Mouse (Mus musculus) midbrain, embryonic 12.5 days (tissue): ENCODE measurements around the gene Scamp1. TPM values are rescaled to one million over a fixed set of nuclear protein-coding genes. Genes with fewer than 3 reads are reported as not detected.
A peak's percentile ranks its signal among the peaks of the same experiment; 100 is the strongest.

Experiments used
- ATAC-seq: fragments of 200-750 bp; cut with Nextera tagmentation; 2 replicates; pipeline ENCODE4 v1.8.0; 2017; ENCODE audit warnings: low read depth, moderate TSS enrichment, moderate library complexity; ENCODE audit not compliant: low FRiP score
- H3K27ac ChIP-seq: fragments of 300-500 bp; sonication (generic); replicated peaks from 2 replicates; pipeline ENCODE4 v1.5.1; 2016; ENCODE audit warnings: mild to moderate bottlenecking
- H3K27me3 ChIP-seq: fragments of 300-500 bp; sonication (generic); 2 replicates; pipeline ENCODE4 v1.6.1; 2016; ENCODE audit warnings: mild to moderate bottlenecking
- H3K36me3 ChIP-seq: fragments of 300-500 bp; sonication (generic); 2 replicates; pipeline ENCODE4 v1.6.1; 2016
- H3K4me1 ChIP-seq: fragments of 300-500 bp; sonication (generic); 2 replicates; pipeline ENCODE4 v1.6.1; 2016
- H3K4me2 ChIP-seq: fragments of 300-500 bp; sonication (generic); replicated peaks from 2 replicates; pipeline ENCODE4 v1.6.1; 2016; ENCODE audit warnings: mild to moderate bottlenecking, moderate library complexity
- H3K4me3 ChIP-seq: fragments of 300-500 bp; sonication (generic); 2 replicates; pipeline ENCODE4 v1.5.1; 2016; ENCODE audit warnings: mild to moderate bottlenecking
- H3K9ac ChIP-seq: fragments of 300-500 bp; sonication (generic); replicated peaks from 2 replicates; pipeline ENCODE4 v1.6.1; 2016; ENCODE audit warnings: mild to moderate bottlenecking, moderate library complexity
- H3K9me3 ChIP-seq: fragments of 300-500 bp; sonication (generic); 2 replicates; pipeline ENCODE4 v1.6.1; 2016; ENCODE audit warnings: mild to moderate bottlenecking
- WGBS: fragments of 180-500 bp; shearing (Covaris S2); methylation state at CpG from one replicate; pipeline ENCODE4 v1.1.7; 2016; 5-methylcytosine and 5-hydroxymethylcytosine counted together
- polyA plus RNA-seq: library from polyadenylated mRNA; unstranded; fragments of >200 nt; fragmentation: Nextera tagmentation; extraction: Ambion mirVana; gene quantifications from 2 replicates; pipeline ENCODE4 v1.2.1, GENCODE M21; 2016

Scamp1 gene
- polyA plus RNA-seq, 1 experiment from 2014 or later = 64.1 TPM

- 78% methylated on average over 15 of the region's 15 CpGs for WGBS
- H3K9ac ChIP-seq = no peak overlapping the region
- H3K9me3 ChIP-seq = no peaks in the 10 kb centered on the region
- H3K4me2 ChIP-seq = no peak overlapping the region
- no peak overlapping the region for H3K4me3 ChIP-seq
- peak; percentile 25; the same call in 1 of the 2 replicates for ATAC-seq
- peaks cover 22% of the 10 kb centered on the region for H3K4me1 ChIP-seq
- H3K36me3 ChIP-seq = no peaks in the 10 kb centered on the region
- H3K27me3 ChIP-seq = peaks cover 65% of the 10 kb centered on the region
- H3K27ac ChIP-seq = no peak overlapping the region
These were observed 112.9 kb downstream of the Scamp1 start for GRCm38 (mm10) chr13:94172533-94173310.

- Histone ChIP-seq H3K4me2 (no peak overlapping the region), H3K27ac (no peak overlapping the region), H3K27me3 (peaks cover 62% of the 10 kb centered on the region), H3K36me3 (no peaks in the 10 kb centered on the region), H3K4me1 (peaks cover 22% of the 10 kb centered on the region), H3K9ac (no peak overlapping the region), H3K4me3 (no peak overlapping the region), H3K9me3 (no peaks in the 10 kb centered on the region)
- no peak for ATAC-seq
- WGBS = 30% methylated on average over 5 of the region's 5 CpGs
These were observed 114.0 kb downstream of the Scamp1 start for GRCm38 (mm10) chr13:94171612-94172011.

GRCm38 (mm10) chr13:94169325-94169916 lies 116.2 kb downstream of the Scamp1 start:
- ATAC-seq = no peak
- no peak overlapping the region for H3K4me3 ChIP-seq
- peaks cover 46% of the 10 kb centered on the region for H3K27me3 ChIP-seq
- H3K9me3 ChIP-seq = no peaks in the 10 kb centered on the region
- H3K27ac ChIP-seq = no peak overlapping the region
- H3K9ac ChIP-seq = no peak overlapping the region
- peaks cover 17% of the 10 kb centered on the region for H3K4me1 ChIP-seq
- no peak overlapping the region for H3K4me2 ChIP-seq
- WGBS = 62% methylated on average over 6 of the region's 6 CpGs
- no peaks in the 10 kb centered on the region for H3K36me3 ChIP-seq

- no peak for ATAC-seq
- Histone ChIP-seq H3K27ac (no peak overlapping the region), H3K9me3 (no peaks in the 10 kb centered on the region), H3K4me2 (no peak overlapping the region), H3K4me1 (peaks cover 6% of the 10 kb centered on the region; the same call in 1 of the 2 replicates), H3K4me3 (no peak overlapping the region), H3K27me3 (peaks cover 43% of the 10 kb centered on the region), H3K36me3 (no peaks in the 10 kb centered on the region), H3K9ac (no peak overlapping the region)
- 84% methylated on average over 5 of the region's 5 CpGs for WGBS
These were observed 117.3 kb downstream of the Scamp1 start for GRCm38 (mm10) chr13:94168319-94168718.

GRCm38 (mm10) chr13:94164501-94164900 lies 121.2 kb downstream of the Scamp1 start:
- Histone ChIP-seq H3K4me1 (no peaks in the 10 kb centered on the region), H3K36me3 (no peaks in the 10 kb centered on the region), H3K4me2 (no peak overlapping the region), H3K27me3 (peaks cover 13% of the 10 kb centered on the region; the same call in 1 of the 2 replicates), H3K27ac (no peak overlapping the region), H3K4me3 (no peak overlapping the region), H3K9me3 (no peaks in the 10 kb centered on the region), H3K9ac (no peak overlapping the region)
- WGBS = 75% methylated on average over 6 of the region's 6 CpGs
- ATAC-seq = no peak

GRCm38 (mm10) chr13:94159478-94160220 lies 126.0 kb downstream of the Scamp1 start:
- 84% methylated on average over 7 of the region's 7 CpGs for WGBS
- Histone ChIP-seq H3K27ac (0 out of 2 replicates have a peak overlapping the region, but pooled peaks have one; percentile 16), H3K4me2 (no peak overlapping the region), H3K27me3 (no peaks in the 10 kb centered on the region), H3K9ac (no peak overlapping the region), H3K4me1 (peaks cover 10% of the 10 kb centered on the region), H3K36me3 (no peaks in the 10 kb centered on the region), H3K4me3 (no peak overlapping the region), H3K9me3 (no peaks in the 10 kb centered on the region)
- no peak for ATAC-seq

GRCm38 (mm10) chr13:94158864-94159477 lies 126.7 kb downstream of the Scamp1 start:
- 0 out of 2 replicates have a peak overlapping the region, but pooled peaks have one; percentile 16 for H3K27ac ChIP-seq
- WGBS = 51% methylated on average over 6 of the region's 6 CpGs
- ATAC-seq = no peak

GRCm38 (mm10) chr13:94155657-94156429 lies 129.8 kb downstream of the Scamp1 start:
- Histone ChIP-seq H3K4me1 (peaks cover 15% of the 10 kb centered on the region), H3K27me3 (no peaks in the 10 kb centered on the region), H3K4me2 (no peak overlapping the region), H3K9me3 (no peaks in the 10 kb centered on the region), H3K9ac (no peak overlapping the region), H3K4me3 (no peak overlapping the region), H3K36me3 (no peaks in the 10 kb centered on the region), H3K27ac (no peak overlapping the region)
- 41% methylated on average over 9 of the region's 9 CpGs for WGBS
- no peak for ATAC-seq

More at GRCm38 (mm10) chr13:94158864-94159477, 126.7 kb downstream of the Scamp1 start:
- Histone ChIP-seq H3K4me2 (no peak overlapping the region), H3K36me3 (no peaks in the 10 kb centered on the region), H3K9ac (no peak overlapping the region), H3K4me1 (peaks cover 10% of the 10 kb centered on the region), H3K4me3 (no peak overlapping the region), H3K9me3 (no peaks in the 10 kb centered on the region), H3K27me3 (no peaks in the 10 kb centered on the region)

GRCm38 (mm10) chr13:94154512-94155296 lies 131.0 kb downstream of the Scamp1 start:
- H3K27ac ChIP-seq = no peak overlapping the region
- H3K9ac ChIP-seq = no peak overlapping the region
- no peak overlapping the region for H3K4me3 ChIP-seq
- no peak overlapping the region for H3K4me2 ChIP-seq
- H3K9me3 ChIP-seq = no peaks in the 10 kb centered on the region
- no peaks in the 10 kb centered on the region for H3K36me3 ChIP-seq
- H3K4me1 ChIP-seq = peaks cover 15% of the 10 kb centered on the region
- no peak for ATAC-seq
- 87% methylated on average over 15 of the region's 15 CpGs for WGBS
- no peaks in the 10 kb centered on the region for H3K27me3 ChIP-seq

GRCm38 (mm10) chr13:94153658-94154057 lies 132.0 kb downstream of the Scamp1 start:
- no peak overlapping the region for H3K4me2 ChIP-seq
- no peak for ATAC-seq
- H3K9ac ChIP-seq = no peak overlapping the region
- no peak overlapping the region for H3K4me3 ChIP-seq
- 86% methylated on average over 6 of the region's 6 CpGs for WGBS
- H3K9me3 ChIP-seq = no peaks in the 10 kb centered on the region
- no peaks in the 10 kb centered on the region for H3K27me3 ChIP-seq
- H3K36me3 ChIP-seq = no peaks in the 10 kb centered on the region
- peaks cover 8% of the 10 kb centered on the region for H3K4me1 ChIP-seq
- no peak overlapping the region for H3K27ac ChIP-seq
